Mouse (Mus musculus) cerebellum, adult 2 months (tissue): ENCODE results near the gene Efhd2.

Source experiments
- CTCF ChIP-seq: fragments of 200-500 bp; IDR thresholded peaks from 2 replicates; pipeline ENCODE4 v1.5.1; 2011; ENCODE audit warnings: low read depth, mild to moderate bottlenecking, control low read depth, low read length, moderate library complexity, borderline replicate concordance; ENCODE audit not compliant: insufficient read depth
- POLR2A ChIP-seq: fragments of 200-500 bp; IDR thresholded peaks from 2 replicates; pipeline ENCODE4 v1.6.1; 2011; ENCODE audit warnings: low read length, control low read depth, borderline replicate concordance; ENCODE audit not compliant: insufficient read depth

GRCm38 (mm10) chr4:141858501-141858900 lies 16.2 kb downstream of the Efhd2 start:
- no peak for TF ChIP-seq CTCF
- TF ChIP-seq POLR2A: no peak
